Mouse (Mus musculus) limb, embryonic 14.5 days (tissue): ENCODE results near the gene Suclg1. TPM values are rescaled to one million over a fixed set of nuclear protein-coding genes. Genes with fewer than 3 reads are reported as not detected.

ENCODE experiments used
- ATAC-seq: fragments of 200-750 bp; cut with Nextera tagmentation; 2 replicates; pipeline ENCODE4 v1.8.0; 2017; ENCODE audit warnings: low read depth, moderate number of reproducible peaks, moderate TSS enrichment; ENCODE audit not compliant: low FRiP score
- DNase-seq: peaks from one replicate; pipeline ENCODE4 v3.0.0-alpha.2; 2015; ENCODE audit warnings: low spot score
- H3K27ac ChIP-seq: fragments of 300-500 bp; sonication (generic); replicated peaks from 2 replicates; pipeline ENCODE4 v1.5.1; 2014; ENCODE audit warnings: low read depth, mild to moderate bottlenecking, low read length, moderate library complexity, mixed read lengths
- H3K27me3 ChIP-seq: fragments of 300-500 bp; sonication (generic); 2 replicates; pipeline ENCODE4 v1.6.1; 2014; ENCODE audit warnings: low read length, mixed read lengths; ENCODE audit not compliant: control insufficient read depth, insufficient read depth
- H3K36me3 ChIP-seq: fragments of 300-500 bp; sonication (generic); 2 replicates; pipeline ENCODE4 v1.6.1; 2014; ENCODE audit warnings: mild to moderate bottlenecking, low read length, moderate library complexity, mixed read lengths; ENCODE audit not compliant: control insufficient read depth, insufficient read depth
- H3K4me1 ChIP-seq: fragments of 300-500 bp; sonication (generic); 2 replicates; pipeline ENCODE4 v1.6.1; 2014; ENCODE audit warnings: antibody characterized with exemption, low read length, mixed read lengths; ENCODE audit not compliant: control insufficient read depth, insufficient read depth
- H3K4me2 ChIP-seq: fragments of 300-500 bp; sonication (generic); replicated peaks from 2 replicates; pipeline ENCODE4 v1.6.1; 2014; ENCODE audit warnings: low read depth, mild to moderate bottlenecking, low read length, moderate library complexity; ENCODE audit not compliant: severe bottlenecking
- H3K4me3 ChIP-seq: fragments of 300-500 bp; sonication (generic); replicated peaks from 2 replicates; pipeline ENCODE4 v1.5.1; 2014; ENCODE audit warnings: low read length
- H3K9ac ChIP-seq: fragments of 300-500 bp; sonication (generic); 2 replicates; pipeline ENCODE4 v1.6.1; 2014; ENCODE audit warnings: mild to moderate bottlenecking, low read depth, low read length, moderate library complexity; ENCODE audit not compliant: severe bottlenecking
- H3K9me3 ChIP-seq: fragments of 300-500 bp; sonication (generic); 2 replicates; pipeline ENCODE4 v1.6.1; 2016; ENCODE audit warnings: low read length; ENCODE audit not compliant: control insufficient read depth
- POLR2A ChIP-seq: fragments of 200-500 bp; IDR thresholded peaks from 2 replicates; pipeline ENCODE4 v1.8.0; 2012; ENCODE audit warnings: inconsistent platforms, mild to moderate bottlenecking, moderate library complexity, borderline replicate concordance; ENCODE audit not compliant: insufficient read depth, insufficient read length; ENCODE audit errors: extremely low read depth
- WGBS: fragments of 180-500 bp; shearing (Covaris S2); extraction: QIAGEN DNeasy Blood & Tissue Kit; methylation state at CpG from one replicate; pipeline ENCODE4 v1.1.7; 2014; 5-methylcytosine and 5-hydroxymethylcytosine counted together
- polyA plus RNA-seq, 2 experiments: library from polyadenylated mRNA; depleted of rRNA in 1 of 2; stranded (reverse) in 1 of 2; unstranded in 1 of 2; fragments of >200 nt; fragmentation: Nextera tagmentation in 1 of 2; extraction: Ambion mirVana in 1 of 2; gene quantifications; 2 replicates each; pipeline versions ENCODE4 v1.2.1 to v1.2.3; 2012 to 2014

Suclg1 gene
- polyA plus RNA-seq, 2 experiments, result 110 to 162 TPM

- TF ChIP-seq POLR2A, result no peak
- no peak overlapping the region for H3K9ac ChIP-seq
- WGBS, result 87% methylated on average over 6 of the region's 6 CpGs
- no peak for DNase-seq
- H3K4me3 ChIP-seq, result no peak overlapping the region
- H3K27me3 ChIP-seq, result no peaks in the 10 kb centered on the region
- no peak for ATAC-seq
- no peaks in the 10 kb centered on the region for H3K4me1 ChIP-seq
- no peaks in the 10 kb centered on the region for H3K9me3 ChIP-seq
- no peak overlapping the region for H3K4me2 ChIP-seq
- H3K27ac ChIP-seq, result no peak overlapping the region
- no peaks in the 10 kb centered on the region for H3K36me3 ChIP-seq
These were observed 13.8 kb upstream of the Suclg1 start for GRCm38 (mm10) chr6:73234302-73234900.

DNA sequence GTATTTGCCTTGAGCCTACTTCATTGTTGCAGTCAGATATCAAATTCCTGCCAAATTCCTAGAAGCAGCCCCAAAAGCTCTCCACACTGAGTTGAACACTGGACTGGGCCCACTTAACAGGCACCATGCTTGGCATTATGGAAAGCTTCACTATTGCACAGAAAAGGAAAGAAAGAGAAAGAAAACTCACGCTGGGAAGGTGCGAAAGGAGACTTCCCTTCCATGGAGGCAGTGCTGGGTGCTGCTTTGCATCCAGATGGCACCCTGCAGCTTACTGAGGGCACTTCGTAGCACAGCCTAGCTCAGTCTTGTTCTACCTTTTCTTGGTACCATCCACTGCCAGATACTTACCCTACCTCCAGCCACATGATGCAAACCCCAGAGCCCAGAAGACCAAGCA is 12.5 kb upstream of the Suclg1 start:
- ATAC-seq (no peak), DNase-seq (no peak)
- H3K9ac ChIP-seq, result no peak overlapping the region
- no peak overlapping the region for H3K4me2 ChIP-seq
- H3K9me3 ChIP-seq, result no peaks in the 10 kb centered on the region
- no peaks in the 10 kb centered on the region for H3K4me1 ChIP-seq
- no peak for TF ChIP-seq POLR2A
- H3K4me3 ChIP-seq, result no peak overlapping the region
- H3K36me3 ChIP-seq, result no peaks in the 10 kb centered on the region
- 86% methylated on average over 3 of the region's 3 CpGs for WGBS
- no peak overlapping the region for H3K27ac ChIP-seq
- H3K27me3 ChIP-seq, result no peaks in the 10 kb centered on the region

DNA sequence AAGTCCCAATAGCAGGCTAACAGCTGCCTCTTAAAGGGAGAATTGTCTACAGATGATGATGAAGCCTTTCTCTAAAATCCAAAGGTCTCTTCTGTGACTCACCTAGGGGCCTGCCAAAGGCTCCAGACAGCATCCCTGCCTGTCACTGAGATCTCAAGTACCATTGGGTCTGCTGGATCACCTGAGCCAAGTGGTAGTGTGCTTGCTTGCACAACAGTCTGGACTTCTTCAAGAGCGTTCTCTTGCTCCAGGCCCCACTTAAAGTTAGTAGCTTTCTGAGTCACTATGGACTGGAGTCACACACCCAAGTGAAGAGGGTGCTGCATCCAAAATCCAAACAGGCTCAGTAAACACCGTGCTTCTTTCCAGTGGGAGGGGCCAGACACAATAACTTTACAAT is 1.4 kb upstream of the Suclg1 start:
- TF ChIP-seq POLR2A, result no peak
- no peak overlapping the region for H3K27ac ChIP-seq
- H3K27me3 ChIP-seq, result no peaks in the 10 kb centered on the region
- WGBS, result 85% methylated on average over 2 of the region's 2 CpGs
- H3K9ac ChIP-seq, result no peak overlapping the region
- H3K9me3 ChIP-seq, result no peaks in the 10 kb centered on the region
- H3K4me2 ChIP-seq, result no peak overlapping the region
- H3K4me1 ChIP-seq, result peaks cover 12% of the 10 kb centered on the region
- ATAC-seq, result no peak
- no peak for DNase-seq
- H3K36me3 ChIP-seq, result no peaks in the 10 kb centered on the region
- H3K4me3 ChIP-seq, result no peak overlapping the region

DNA sequence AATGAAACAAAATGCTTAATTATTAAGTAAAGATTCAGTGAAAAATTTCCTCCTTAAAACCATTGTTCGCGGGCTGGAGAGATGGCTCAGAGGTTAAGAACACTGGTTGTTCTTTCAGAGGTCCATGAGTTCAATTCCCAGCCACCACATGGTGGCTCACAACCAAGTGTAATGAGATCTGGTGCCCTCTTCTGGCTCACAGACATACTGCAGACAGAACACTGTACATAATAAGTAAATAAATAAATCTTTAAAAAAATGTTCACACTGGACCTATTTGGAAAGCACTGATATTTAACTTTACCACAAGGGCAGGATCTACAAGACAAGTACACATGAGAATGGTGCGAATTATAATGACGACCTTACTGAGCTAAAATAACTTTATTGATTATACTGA is 730 bp upstream of the Suclg1 start:
- H3K9ac ChIP-seq, result no peak overlapping the region
- H3K4me1 ChIP-seq, result peaks cover 12% of the 10 kb centered on the region
- no peak overlapping the region for H3K27ac ChIP-seq
- no peak for TF ChIP-seq POLR2A
- H3K9me3 ChIP-seq, result no peaks in the 10 kb centered on the region
- ATAC-seq, result no peak
- H3K36me3 ChIP-seq, result no peaks in the 10 kb centered on the region
- DNase-seq, result peak; percentile 14
- H3K4me3 ChIP-seq, result peak overlapping the region; percentile 95
- H3K27me3 ChIP-seq, result no peaks in the 10 kb centered on the region
- H3K4me2 ChIP-seq, result peak overlapping the region; percentile 53; the same call in 1 of the 2 replicates
- WGBS, result 49% methylated on average over 4 of the region's 4 CpGs

- Histone ChIP-seq H3K4me3 (peak overlapping the region; percentile 95), H3K9ac (peak overlapping the region; percentile 87), H3K27me3 (no peaks in the 10 kb centered on the region), H3K4me1 (peaks cover 12% of the 10 kb centered on the region), H3K4me2 (peak overlapping the region; percentile 53), H3K27ac (no peak overlapping the region), H3K36me3 (no peaks in the 10 kb centered on the region), H3K9me3 (no peaks in the 10 kb centered on the region)
- DNase-seq (no peak), ATAC-seq (no peak; the same call in 1 of the 2 replicates)
- no peak for TF ChIP-seq POLR2A
- 2% methylated on average over 12 of the region's 12 CpGs for WGBS
These were observed 854 bp downstream of the Suclg1 start for GRCm38 (mm10) chr6:73249049-73249422.

DNA sequence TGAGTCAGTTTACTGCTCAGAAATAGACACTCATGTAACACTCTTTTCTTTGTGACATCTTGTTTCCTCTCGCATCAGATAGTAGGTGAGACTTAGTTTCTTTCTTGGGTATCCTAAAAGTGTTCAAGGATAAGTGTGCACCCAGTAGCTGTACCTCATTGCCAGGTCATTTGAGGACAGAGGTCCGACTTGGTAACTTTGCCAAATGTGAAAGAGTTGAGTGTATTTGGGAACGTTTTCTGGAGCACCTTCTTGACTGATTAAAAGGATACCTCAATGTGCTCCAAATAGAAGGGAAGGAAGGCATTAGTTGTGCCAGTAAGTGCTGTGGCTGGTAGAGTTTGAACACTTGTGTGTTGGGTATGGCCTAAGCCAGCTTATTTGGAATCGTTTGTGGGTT is 1.7 kb downstream of the Suclg1 start:
- Histone ChIP-seq H3K27me3 (no peaks in the 10 kb centered on the region), H3K4me1 (peaks cover 18% of the 10 kb centered on the region), H3K9me3 (no peaks in the 10 kb centered on the region), H3K27ac (no peak overlapping the region), H3K9ac (no peak overlapping the region), H3K4me3 (peak overlapping the region; percentile 95; the same call in 1 of the 2 replicates), H3K4me2 (peak overlapping the region; percentile 53), H3K36me3 (no peaks in the 10 kb centered on the region)
- WGBS, result 80% methylated on average over 4 of the region's 4 CpGs
- TF ChIP-seq POLR2A, result no peak
- DNase-seq (no peak), ATAC-seq (no peak)
